Mouse (Mus musculus) hindbrain, postnatal 0 days (tissue): ENCODE measurements around the gene Fam111a. TPM values are rescaled to one million over a fixed set of nuclear protein-coding genes. Genes with fewer than 3 reads are reported as not detected.
"Not testable (repeated sequence)": the region's sequence is repeated elsewhere in the genome, so short reads cannot be mapped to it uniquely, and the experiment has no call there.

ENCODE experiments used
- ATAC-seq: fragments of 200-750 bp; cut with Nextera tagmentation; 2 replicates; pipeline ENCODE4 v1.8.0; 2017; ENCODE audit warnings: mild to moderate bottlenecking, moderate TSS enrichment, moderate library complexity
- DNase-seq: peaks from one replicate; pipeline ENCODE4 v3.0.0-alpha.2; 2015; ENCODE audit warnings: low spot score
- H3K27ac ChIP-seq: fragments of 300-500 bp; sonication (generic); 2 replicates; pipeline ENCODE4 v1.5.1; 2014; ENCODE audit warnings: mild to moderate bottlenecking
- H3K27me3 ChIP-seq: fragments of 300-500 bp; sonication (generic); 2 replicates; pipeline ENCODE4 v1.6.1; 2014; ENCODE audit warnings: low read length, mixed read lengths; ENCODE audit not compliant: insufficient read depth
- H3K36me3 ChIP-seq: fragments of 300-500 bp; sonication (generic); 2 replicates; pipeline ENCODE4 v1.6.1; 2014; ENCODE audit warnings: low read length, mixed read lengths; ENCODE audit not compliant: insufficient read depth
- H3K4me1 ChIP-seq: fragments of 300-500 bp; sonication (generic); 2 replicates; pipeline ENCODE4 v1.6.1; 2014; ENCODE audit warnings: antibody characterized with exemption, low read length, mixed read lengths; ENCODE audit not compliant: insufficient read depth
- H3K4me2 ChIP-seq: fragments of 300-500 bp; sonication (generic); 2 replicates; pipeline ENCODE4 v1.6.1; 2014; ENCODE audit warnings: low read depth, mild to moderate bottlenecking, low read length, moderate library complexity, mixed read lengths
- H3K4me3 ChIP-seq: fragments of 300-500 bp; sonication (generic); 2 replicates; pipeline ENCODE4 v1.5.1; 2014; ENCODE audit warnings: low read length
- H3K9ac ChIP-seq: fragments of 300-500 bp; sonication (generic); replicated peaks from 2 replicates; pipeline ENCODE4 v1.6.1; 2014; ENCODE audit warnings: mild to moderate bottlenecking, low read length, moderate library complexity, mixed read lengths
- H3K9me3 ChIP-seq: fragments of 300-500 bp; sonication (generic); 2 replicates; pipeline ENCODE4 v1.6.1; 2016; ENCODE audit warnings: low read length, mixed read lengths
- CTCF ChIP-seq: IDR thresholded peaks from 2 replicates; pipeline ENCODE4 v1.5.1; 2016; ENCODE audit warnings: antibody characterized with exemption, control low read depth, low read depth
- WGBS: fragments of 180-500 bp; shearing (Covaris S2); extraction: QIAGEN DNeasy Blood & Tissue Kit; methylation state at CpG from one replicate; pipeline ENCODE4 v1.1.7; 2014; 5-methylcytosine and 5-hydroxymethylcytosine counted together
- polyA plus RNA-seq: library from polyadenylated mRNA; unstranded; fragments of >200 nt; fragmentation: Nextera tagmentation; extraction: Ambion mirVana; gene quantifications from 2 replicates; pipeline ENCODE4 v1.2.1, GENCODE M21; 2015
- total RNA-seq: library from RNA; depleted of rRNA; stranded (reverse); fragments of >200 nt; gene quantifications from 2 replicates; pipeline ENCODE4 v1.2.3, GENCODE M21; 2014; rRNA removed

Gene Fam111a
- total RNA-seq (1.9 and 4.8 TPM in 2 replicates), polyA plus RNA-seq (3.2 and 3.3 TPM in 2 replicates)

- H3K4me1 ChIP-seq, H3K9me3 ChIP-seq, ATAC-seq, H3K4me3 ChIP-seq, H3K9ac ChIP-seq, H3K27ac ChIP-seq, H3K27me3 ChIP-seq, DNase-seq, H3K36me3 ChIP-seq, H3K4me2 ChIP-seq: not testable (repeated sequence)
- 91% methylated on average over 11 of the region's 11 CpGs for WGBS
Observed at GRCm38 (mm10) chr19:12545440-12545839, at the start of gene Fam111a. Gene Fam111a, plus strand, starts transcription at chr19:12545740.

- no peak for TF ChIP-seq CTCF
- Histone ChIP-seq H3K27ac (no peak overlapping the region), H3K4me2 (no peak overlapping the region), H3K4me1 (peaks cover 30% of the 10 kb centered on the region), H3K36me3 (peaks cover 9% of the 10 kb centered on the region), H3K27me3 (no peaks in the 10 kb centered on the region), H3K9me3 (no peaks in the 10 kb centered on the region), H3K4me3 (no peak overlapping the region), H3K9ac (no peak overlapping the region)
- ATAC-seq (no peak), DNase-seq (no peak)
- WGBS, result 38% methylated on average over 2 of the region's 2 CpGs
Observed at GRCm38 (mm10) chr19:12496241-12496640, 49.3 kb upstream of the Fam111a start.

GRCm38 (mm10) chr19:12497909-12498308 is 47.6 kb upstream of the Fam111a start:
- peak; percentile 67 for DNase-seq
- Histone ChIP-seq H3K36me3 (no peaks in the 10 kb centered on the region), H3K9me3 (no peaks in the 10 kb centered on the region), H3K4me2 (peak overlapping the region; percentile 72), H3K4me1 (peaks cover 26% of the 10 kb centered on the region), H3K27me3 (no peaks in the 10 kb centered on the region), H3K27ac (peak overlapping the region; percentile 92), H3K4me3 (no peak overlapping the region), H3K9ac (no peak overlapping the region)
- ATAC-seq, result 0 out of 2 replicates have a peak, but pooled peaks have one; percentile 13
- no peak for TF ChIP-seq CTCF
- 20% methylated on average over 2 of the region's 2 CpGs for WGBS

GRCm38 (mm10) chr19:12498321-12498720 is 47.2 kb upstream of the Fam111a start:
- Histone ChIP-seq H3K27me3 (no peaks in the 10 kb centered on the region), H3K4me3 (no peak overlapping the region)

GRCm38 (mm10) chr19:12498941-12499340 is 46.6 kb upstream of the Fam111a start:
- DNase-seq (no peak), ATAC-seq (no peak)
- Histone ChIP-seq H3K4me2 (peak overlapping the region; percentile 72), H3K4me3 (peak overlapping the region; percentile 68), H3K27me3 (no peaks in the 10 kb centered on the region), H3K9ac (no peak overlapping the region), H3K36me3 (no peaks in the 10 kb centered on the region), H3K9me3 (no peaks in the 10 kb centered on the region), H3K4me1 (peaks cover 19% of the 10 kb centered on the region), H3K27ac (peak overlapping the region; percentile 92)
- TF ChIP-seq CTCF, result no peak
- 17% methylated on average over 1 of the region's 1 CpGs for WGBS

More at GRCm38 (mm10) chr19:12498321-12498720, 47.2 kb upstream of the Fam111a start:
- Histone ChIP-seq H3K9me3 (no peaks in the 10 kb centered on the region), H3K4me2 (peak overlapping the region; percentile 72), H3K9ac (no peak overlapping the region), H3K27ac (peak overlapping the region; percentile 92), H3K4me1 (peaks cover 25% of the 10 kb centered on the region), H3K36me3 (no peaks in the 10 kb centered on the region)
- no peak for ATAC-seq
- 29% methylated on average over 4 of the region's 4 CpGs for WGBS
- no peak for DNase-seq
- TF ChIP-seq CTCF, result no peak

GRCm38 (mm10) chr19:12499485-12499884 is 46.1 kb upstream of the Fam111a start:
- Histone ChIP-seq H3K4me2 (peak overlapping the region; percentile 72), H3K4me3 (peak overlapping the region; percentile 68), H3K9ac (peak overlapping the region; percentile 86; the same call in 1 of the 2 replicates), H3K27me3 (no peaks in the 10 kb centered on the region), H3K27ac (peak overlapping the region; percentile 92), H3K4me1 (peaks cover 18% of the 10 kb centered on the region; the same call in 1 of the 2 replicates), H3K36me3 (no peaks in the 10 kb centered on the region), H3K9me3 (no peaks in the 10 kb centered on the region)
- ATAC-seq, result no peak
- 7% methylated on average over 2 of the region's 2 CpGs for WGBS
- TF ChIP-seq CTCF, result no peak
- DNase-seq, result no peak

- ATAC-seq, result peak; percentile 22
- Histone ChIP-seq H3K36me3 (no peaks in the 10 kb centered on the region), H3K9me3 (no peaks in the 10 kb centered on the region), H3K9ac (peak overlapping the region; percentile 86), H3K4me3 (peak overlapping the region; percentile 68), H3K4me1 (peaks cover 15% of the 10 kb centered on the region; the same call in 1 of the 2 replicates), H3K4me2 (peak overlapping the region; percentile 72), H3K27me3 (no peaks in the 10 kb centered on the region), H3K27ac (peak overlapping the region; percentile 92)
- no peak for TF ChIP-seq CTCF
- 3% methylated on average over 3 of the region's 3 CpGs for WGBS
- peak; percentile 64 for DNase-seq
Observed at GRCm38 (mm10) chr19:12500124-12500523, 45.4 kb upstream of the Fam111a start.
